Mouse (Mus musculus): ENCODE results near the gene Syne3.

DNA sequence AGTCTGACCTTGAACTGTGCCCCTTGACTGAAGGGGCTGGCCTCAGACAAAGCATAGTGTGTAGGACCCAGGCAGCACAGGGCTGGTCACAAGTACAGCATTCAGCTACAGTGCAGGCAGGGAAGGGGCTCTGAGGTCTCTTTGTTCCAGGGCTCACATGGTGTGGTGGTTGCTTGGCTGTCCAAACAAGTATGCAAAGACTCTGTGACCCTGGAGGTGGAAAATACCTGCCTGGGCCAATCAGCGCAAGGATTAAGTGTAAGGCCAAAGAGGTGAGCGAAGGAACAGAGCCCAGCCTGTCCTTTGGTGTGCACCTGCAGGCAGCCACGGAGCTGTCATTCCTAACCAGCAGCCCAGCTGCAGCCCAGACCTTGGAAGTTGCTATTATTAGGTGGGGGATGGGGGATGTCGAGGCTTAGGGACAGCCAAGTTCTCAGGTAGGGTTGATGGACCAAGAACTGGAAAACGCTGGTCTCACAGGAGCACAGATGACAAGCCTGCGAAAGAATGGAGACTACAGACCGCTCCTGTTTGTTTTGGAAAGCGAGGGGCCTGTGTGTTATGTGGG lies 112.5 kb downstream of the Syne3 start:
- TF ChIP-seq ZNF384 (IDR thresholded peaks at IDR 0.05; ENCODE audit: low read depth, low read length), result no peak
- no peak for TF ChIP-seq ZC3H11A (IDR thresholded peaks at IDR 0.05; ENCODE audit: borderline replicate concordance, low read depth, low read length)
- TF ChIP-seq CHD2 (IDR thresholded peaks at IDR 0.05; ENCODE audit: low read depth, low read length), result no peak
- TF ChIP-seq MAFK (IDR thresholded peaks at IDR 0.05; ENCODE audit: insufficient read depth, low read depth, low read length), result no peak
